Mouse (Mus musculus): Measurements from ENCODE around the gene Prkn.

Gene Prkn

GRCm38 (mm10) chr17:11644873-11645464, 804.8 kb downstream of the Prkn start:
- DNase-seq (ENCODE audit: low spot score), result no peak

- DNase-seq (ENCODE audit: low spot score), result no peak
Observed at GRCm38 (mm10) chr17:11656397-11656796, 816.2 kb downstream of the Prkn start.

GRCm38 (mm10) chr17:11656878-11657277, 816.7 kb downstream of the Prkn start:
- DNase-seq (ENCODE audit: low spot score), result no peak

GRCm38 (mm10) chr17:11661898-11662297, 821.7 kb downstream of the Prkn start:
- DNase-seq (ENCODE audit: low spot score), result no peak

GRCm38 (mm10) chr17:11663437-11663836, 823.3 kb downstream of the Prkn start:
- DNase-seq (ENCODE audit: low spot score), result no peak

GRCm38 (mm10) chr17:11664610-11665345, 824.6 kb downstream of the Prkn start:
- no peak for DNase-seq (ENCODE audit: low spot score)

- no peak for DNase-seq (ENCODE audit: low spot score)
Observed at GRCm38 (mm10) chr17:11679716-11680115, 839.5 kb downstream of the Prkn start.

GRCm38 (mm10) chr17:11680456-11680855, 840.3 kb downstream of the Prkn start:
- DNase-seq (ENCODE audit: low spot score), result no peak

- no peak for DNase-seq (ENCODE audit: low spot score)
Observed at GRCm38 (mm10) chr17:11681825-11682372, 841.7 kb downstream of the Prkn start.

- DNase-seq (ENCODE audit: low spot score), result no peak
Observed at GRCm38 (mm10) chr17:11705005-11705404, 864.8 kb downstream of the Prkn start.

GRCm38 (mm10) chr17:11705761-11706160, 865.6 kb downstream of the Prkn start:
- DNase-seq (ENCODE audit: low spot score), result no peak

- DNase-seq (ENCODE audit: low spot score), result no peak
Observed at GRCm38 (mm10) chr17:11712066-11712465, 871.9 kb downstream of the Prkn start.

- DNase-seq (ENCODE audit: low spot score), result no peak
Observed at GRCm38 (mm10) chr17:11719801-11720200, 879.6 kb downstream of the Prkn start.

GRCm38 (mm10) chr17:11721906-11722305, 881.7 kb downstream of the Prkn start:
- peak; percentile 7 for DNase-seq (ENCODE audit: low spot score)

- no peak for DNase-seq (ENCODE audit: low spot score)
Observed at GRCm38 (mm10) chr17:11722478-11722877, 882.3 kb downstream of the Prkn start.

GRCm38 (mm10) chr17:11724135-11724534, 884.0 kb downstream of the Prkn start:
- DNase-seq (ENCODE audit: low spot score), result no peak

- no peak for DNase-seq (ENCODE audit: low spot score)
Observed at GRCm38 (mm10) chr17:11727101-11727500, 886.9 kb downstream of the Prkn start.

- no peak for DNase-seq (ENCODE audit: low spot score)
Observed at GRCm38 (mm10) chr17:11728294-11728693, 888.1 kb downstream of the Prkn start.

GRCm38 (mm10) chr17:11730656-11731594, 890.7 kb downstream of the Prkn start:
- no peak for DNase-seq (ENCODE audit: low spot score)

GRCm38 (mm10) chr17:11735158-11735877, 895.1 kb downstream of the Prkn start:
- no peak for DNase-seq (ENCODE audit: low spot score)

GRCm38 (mm10) chr17:11736531-11736930, 896.3 kb downstream of the Prkn start:
- no peak for DNase-seq (ENCODE audit: low spot score)

- no peak for DNase-seq (ENCODE audit: low spot score)
Observed at GRCm38 (mm10) chr17:11737905-11738304, 897.7 kb downstream of the Prkn start.
